Mouse (Mus musculus) kidney, embryonic 14.5 days (tissue): ENCODE measurements around the gene Zfp1. TPM values are rescaled to one million over a fixed set of nuclear protein-coding genes. Genes with fewer than 3 reads are reported as not detected.

Experiments used
- ATAC-seq: fragments of 200-750 bp; cut with Nextera tagmentation; 2 replicates; pipeline ENCODE4 v1.8.0; 2017; ENCODE audit warnings: moderate number of reproducible peaks, mild to moderate bottlenecking, moderate TSS enrichment, moderate library complexity; ENCODE audit not compliant: low FRiP score, low TSS enrichment
- H3K27ac ChIP-seq: fragments of 300-500 bp; sonication (generic); 2 replicates; pipeline ENCODE4 v1.5.1; 2014; ENCODE audit warnings: low read depth, mild to moderate bottlenecking, low read length, moderate library complexity, mixed read lengths
- H3K27me3 ChIP-seq: fragments of 300-500 bp; sonication (generic); 2 replicates; pipeline ENCODE4 v1.6.1; 2014; ENCODE audit warnings: mild to moderate bottlenecking, low read length; ENCODE audit not compliant: control insufficient read depth, insufficient read depth
- H3K36me3 ChIP-seq: fragments of 300-500 bp; sonication (generic); 2 replicates; pipeline ENCODE4 v1.6.1; 2014; ENCODE audit warnings: low read length, mixed read lengths; ENCODE audit not compliant: control insufficient read depth, insufficient read depth
- H3K4me1 ChIP-seq: fragments of 300-500 bp; sonication (generic); 2 replicates; pipeline ENCODE4 v1.6.1; 2014; ENCODE audit warnings: low read length, mixed read lengths; ENCODE audit not compliant: control insufficient read depth, insufficient read depth
- H3K4me2 ChIP-seq: fragments of 300-500 bp; sonication (generic); replicated peaks from 2 replicates; pipeline ENCODE4 v1.6.1; 2014; ENCODE audit warnings: low read depth, mild to moderate bottlenecking, low read length
- H3K4me3 ChIP-seq: fragments of 300-500 bp; sonication (generic); 2 replicates; pipeline ENCODE4 v1.5.1; 2014; ENCODE audit warnings: mild to moderate bottlenecking, low read length
- H3K9ac ChIP-seq: fragments of 300-500 bp; sonication (generic); 2 replicates; pipeline ENCODE4 v1.6.1; 2014; ENCODE audit warnings: low read depth, mild to moderate bottlenecking, low read length, moderate library complexity
- H3K9me3 ChIP-seq: fragments of 300-500 bp; sonication (generic); 2 replicates; pipeline ENCODE4 v1.6.1; 2016; ENCODE audit warnings: low read length; ENCODE audit not compliant: control insufficient read depth
- WGBS: fragments of 180-500 bp; shearing (Covaris S2); extraction: QIAGEN DNeasy Blood & Tissue Kit; methylation state at CpG from one replicate; pipeline ENCODE4 v1.1.7; 2014; 5-methylcytosine and 5-hydroxymethylcytosine counted together
- polyA plus RNA-seq: library from polyadenylated mRNA; unstranded; fragments of >200 nt; fragmentation: Nextera tagmentation; extraction: Ambion mirVana; gene quantifications from 2 replicates; pipeline ENCODE4 v1.2.1, GENCODE M21; 2014

Zfp1 gene
- polyA plus RNA-seq, 1 experiment from 2014 or later, result 24.8 TPM

DNA sequence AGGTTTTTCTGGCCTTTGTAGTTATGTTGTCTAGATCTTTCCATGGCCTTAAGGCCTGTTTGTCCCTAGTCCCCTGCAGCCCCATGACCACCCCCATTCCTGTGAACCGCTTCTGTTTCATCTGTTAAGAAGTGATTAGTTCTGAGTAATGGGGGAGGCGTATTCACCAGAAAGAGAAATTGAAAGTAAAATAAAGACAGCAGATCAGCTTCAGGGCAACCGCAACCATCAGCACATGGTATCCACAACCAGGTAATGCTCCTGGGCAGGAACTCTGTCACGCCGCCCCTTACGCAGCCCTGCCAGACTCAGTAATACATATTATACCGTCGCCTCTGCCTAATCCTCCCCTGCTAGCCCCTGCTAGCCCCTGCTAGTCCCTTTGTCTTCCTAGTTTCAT lies 2.5 kb downstream of the Zfp1 start:
- no peak for ATAC-seq
- Histone ChIP-seq H3K4me2 (no peak overlapping the region), H3K4me1 (0 out of 2 replicates have a peak, but pooled peaks cover 5% of the 10 kb centered on the region), H3K36me3 (no peaks in the 10 kb centered on the region), H3K9ac (no peak overlapping the region), H3K27me3 (no peaks in the 10 kb centered on the region), H3K27ac (no peak overlapping the region), H3K9me3 (no peaks in the 10 kb centered on the region), H3K4me3 (no peak overlapping the region)
- 96% methylated on average over 8 of the region's 8 CpGs for WGBS

DNA sequence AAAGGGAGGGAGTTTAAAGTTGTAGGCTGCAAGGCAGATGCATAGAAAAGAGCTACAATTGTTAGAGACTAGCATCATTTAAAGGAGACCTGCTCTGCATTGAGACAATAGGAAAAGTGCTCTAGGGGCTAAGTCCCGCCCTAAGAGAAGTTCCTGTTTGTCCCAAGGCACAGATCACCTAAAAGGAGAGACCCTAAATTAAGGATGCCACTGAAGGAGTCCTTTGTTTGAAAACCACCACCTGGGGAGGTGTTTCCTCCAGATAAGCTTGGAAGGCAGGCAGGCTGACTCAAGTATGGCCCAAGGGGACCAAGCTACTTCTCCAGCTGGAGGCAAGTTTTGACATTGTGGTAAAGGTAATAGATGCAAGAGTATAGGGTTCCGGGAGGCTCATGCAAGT lies 5.6 kb downstream of the Zfp1 start:
- Histone ChIP-seq H3K9me3 (no peaks in the 10 kb centered on the region), H3K36me3 (no peaks in the 10 kb centered on the region), H3K4me1 (no peaks in the 10 kb centered on the region), H3K4me2 (no peak overlapping the region), H3K27ac (no peak overlapping the region), H3K27me3 (no peaks in the 10 kb centered on the region), H3K9ac (no peak overlapping the region), H3K4me3 (no peak overlapping the region)
- no peak for ATAC-seq
- 73% methylated on average over 2 of the region's 2 CpGs for WGBS

DNA sequence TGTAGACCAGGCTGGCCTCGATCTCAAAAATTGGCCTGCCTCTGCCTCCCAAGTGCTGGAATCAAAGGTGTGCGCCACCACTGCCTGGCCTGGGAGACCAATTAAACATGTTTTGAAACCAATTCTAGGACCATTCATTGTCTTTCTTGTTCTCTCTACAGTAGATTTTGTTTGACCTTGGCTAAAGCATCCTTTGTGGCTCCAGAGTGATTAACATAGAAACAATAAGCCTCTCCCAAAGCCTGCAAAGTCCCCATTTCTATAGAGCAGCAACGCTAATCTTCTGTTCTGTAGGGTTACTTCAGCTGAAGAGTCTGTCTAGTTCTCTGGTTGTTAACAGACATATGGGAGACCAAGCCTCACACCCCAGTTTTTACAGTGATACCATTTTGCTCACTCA lies 7.5 kb downstream of the Zfp1 start:
- H3K27me3 ChIP-seq, result no peaks in the 10 kb centered on the region

DNA sequence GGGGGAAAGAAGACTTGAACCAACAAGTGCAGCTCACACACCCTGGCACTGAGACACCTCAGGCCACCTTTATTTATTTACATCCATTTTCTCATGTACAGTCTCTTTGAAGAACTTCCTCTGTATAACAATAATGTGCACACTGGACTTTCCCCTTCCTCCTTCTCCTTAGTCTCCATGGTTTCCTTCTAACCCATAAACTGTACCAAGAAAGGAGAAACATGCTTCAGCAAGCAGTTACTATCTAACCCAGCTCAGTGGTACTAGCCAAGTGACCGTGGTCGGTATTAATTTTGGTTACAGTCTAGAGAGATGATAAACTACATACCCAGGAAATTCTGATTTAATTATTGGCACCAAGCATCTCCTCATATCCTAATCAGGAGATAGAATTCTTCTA lies 10.3 kb downstream of the Zfp1 start:
- Histone ChIP-seq H3K4me1 (no peaks in the 10 kb centered on the region), H3K9ac (no peak overlapping the region), H3K9me3 (no peaks in the 10 kb centered on the region), H3K27ac (no peak overlapping the region), H3K27me3 (no peaks in the 10 kb centered on the region), H3K4me2 (no peak overlapping the region), H3K36me3 (no peaks in the 10 kb centered on the region), H3K4me3 (no peak overlapping the region)
- WGBS, result 92% methylated on average over 2 of the region's 2 CpGs
- no peak for ATAC-seq

More for the DNA sequence above, 7.5 kb downstream of the Zfp1 start:
- Histone ChIP-seq H3K9me3 (no peaks in the 10 kb centered on the region), H3K27ac (no peak overlapping the region), H3K4me3 (no peak overlapping the region), H3K9ac (no peak overlapping the region), H3K4me2 (no peak overlapping the region), H3K36me3 (no peaks in the 10 kb centered on the region), H3K4me1 (no peaks in the 10 kb centered on the region)
- no peak for ATAC-seq
- WGBS, result 95% methylated on average over 3 of the region's 3 CpGs

DNA sequence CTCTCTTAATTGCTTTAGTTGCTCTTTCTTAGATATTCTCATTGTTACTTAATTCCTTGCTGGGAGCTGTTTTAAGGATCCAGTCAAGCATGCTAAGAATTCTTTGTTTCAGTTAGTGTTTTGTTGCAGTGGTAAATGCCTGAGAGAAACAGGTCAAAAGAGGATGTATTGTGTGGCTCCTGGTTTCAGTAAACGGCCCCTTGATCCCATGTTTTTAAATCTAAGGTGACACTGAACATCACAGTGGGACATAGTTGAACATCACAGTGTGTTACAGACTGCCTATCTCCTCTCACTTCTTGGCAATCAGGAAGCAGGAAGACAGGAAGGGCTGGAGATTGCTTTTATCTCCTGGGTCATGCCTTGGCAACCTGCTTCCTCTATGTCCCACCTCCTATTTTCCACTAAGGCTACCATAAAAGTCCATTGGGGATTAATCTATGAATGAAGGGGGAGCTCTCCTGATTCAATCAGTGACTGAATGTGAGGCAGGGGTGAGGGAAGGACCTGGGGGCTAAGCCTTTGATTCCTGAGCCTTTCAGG lies 14.2 kb downstream of the Zfp1 start:
- ATAC-seq, result no peak
- Histone ChIP-seq H3K4me1 (no peaks in the 10 kb centered on the region), H3K27me3 (no peaks in the 10 kb centered on the region), H3K9ac (no peak overlapping the region), H3K27ac (no peak overlapping the region), H3K9me3 (no peaks in the 10 kb centered on the region), H3K4me3 (no peak overlapping the region), H3K36me3 (peaks cover 12% of the 10 kb centered on the region; the same call in 1 of the 2 replicates), H3K4me2 (no peak overlapping the region)
- 61% methylated on average over 1 of the region's 1 CpGs for WGBS

DNA sequence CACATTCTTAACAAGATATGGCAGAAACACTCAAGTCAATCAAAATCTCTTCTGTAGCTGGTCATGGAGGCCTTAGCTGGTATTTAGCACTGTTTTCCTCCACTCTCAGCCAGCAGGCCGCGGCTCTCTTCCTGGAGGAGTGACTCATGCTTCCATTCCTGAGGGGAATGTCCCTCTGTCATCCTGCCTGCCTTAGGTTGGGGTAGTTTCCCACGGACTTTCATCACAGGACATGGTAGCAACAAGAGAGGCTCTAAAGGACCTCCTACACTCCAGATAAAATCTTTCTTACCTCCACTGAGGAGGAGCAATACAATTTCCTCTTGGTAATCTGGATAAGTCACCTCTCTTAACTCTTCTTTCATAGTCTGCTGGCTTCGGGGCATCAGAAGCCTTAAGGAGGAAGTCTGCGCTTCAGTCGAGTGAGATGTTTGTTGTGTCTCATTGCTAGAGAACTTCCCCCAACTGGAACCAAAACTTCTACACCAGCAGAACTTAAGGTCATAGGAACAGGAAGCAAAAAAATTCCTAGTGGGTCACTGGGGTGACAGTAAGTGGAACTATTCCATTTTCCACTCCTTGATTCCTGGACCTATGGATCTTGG lies 15.7 kb downstream of the Zfp1 start:
- Histone ChIP-seq H3K27ac (no peak overlapping the region), H3K36me3 (peaks cover 12% of the 10 kb centered on the region; the same call in 1 of the 2 replicates), H3K27me3 (no peaks in the 10 kb centered on the region), H3K4me3 (no peak overlapping the region), H3K4me2 (no peak overlapping the region), H3K9ac (no peak overlapping the region), H3K4me1 (no peaks in the 10 kb centered on the region), H3K9me3 (no peaks in the 10 kb centered on the region)
- WGBS, result 64% methylated on average over 6 of the region's 6 CpGs
- ATAC-seq, result no peak

DNA sequence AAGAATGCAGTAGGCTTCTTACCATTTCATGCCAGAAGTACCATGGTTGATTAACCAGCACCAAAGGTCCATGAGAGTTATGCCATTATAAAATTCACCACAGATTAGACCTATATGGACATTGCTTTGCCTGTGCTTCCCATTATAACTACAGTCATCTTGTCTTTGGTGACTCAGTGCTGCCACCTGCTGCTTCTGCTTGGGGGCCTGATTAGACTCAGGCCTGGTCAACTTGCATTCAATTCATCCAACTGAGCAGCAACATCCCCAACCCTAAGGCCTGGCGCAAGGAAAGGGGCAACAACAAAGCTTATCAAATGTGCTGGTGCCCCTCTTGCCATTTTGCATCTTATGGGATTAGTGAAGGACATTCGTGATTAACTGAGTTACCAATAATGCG lies 19.3 kb downstream of the Zfp1 start:
- no peaks in the 10 kb centered on the region for H3K27me3 ChIP-seq
- no peaks in the 10 kb centered on the region for H3K9me3 ChIP-seq
- no peak overlapping the region for H3K9ac ChIP-seq
- no peak; the same call in 1 of the 2 replicates for ATAC-seq
- H3K4me3 ChIP-seq, result no peak overlapping the region
- H3K4me2 ChIP-seq, result no peak overlapping the region
- WGBS, result 96% methylated on average over 3 of the region's 3 CpGs
- H3K4me1 ChIP-seq, result no peaks in the 10 kb centered on the region
- no peak overlapping the region for H3K27ac ChIP-seq
- H3K36me3 ChIP-seq, result peaks cover 12% of the 10 kb centered on the region; the same call in 1 of the 2 replicates

DNA sequence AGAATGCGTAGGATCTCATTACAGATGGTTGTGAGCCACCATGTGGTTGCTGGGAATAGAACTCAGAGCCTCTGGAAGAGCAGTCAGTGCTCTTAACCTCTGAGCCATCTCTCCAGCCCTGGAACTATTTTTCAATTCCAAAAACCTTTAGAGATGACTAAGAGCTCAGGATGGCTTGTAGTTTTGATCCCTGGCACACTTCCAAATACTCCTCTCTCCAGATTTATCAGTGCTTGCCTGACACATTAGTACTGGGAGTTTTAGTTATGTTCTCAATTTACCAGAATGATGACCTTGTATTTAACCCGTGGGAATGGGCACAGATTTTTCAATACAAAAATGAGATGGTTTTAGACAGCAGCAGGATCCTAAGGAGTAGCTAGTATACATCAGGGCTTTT lies 23.6 kb downstream of the Zfp1 start:
- Histone ChIP-seq H3K4me1 (no peaks in the 10 kb centered on the region), H3K36me3 (peaks cover 30% of the 10 kb centered on the region), H3K27me3 (no peaks in the 10 kb centered on the region), H3K27ac (no peak overlapping the region), H3K4me2 (no peak overlapping the region), H3K4me3 (no peak overlapping the region), H3K9ac (no peak overlapping the region), H3K9me3 (no peaks in the 10 kb centered on the region)
- WGBS, result 83% methylated on average over 2 of the region's 2 CpGs
- ATAC-seq, result no peak

DNA sequence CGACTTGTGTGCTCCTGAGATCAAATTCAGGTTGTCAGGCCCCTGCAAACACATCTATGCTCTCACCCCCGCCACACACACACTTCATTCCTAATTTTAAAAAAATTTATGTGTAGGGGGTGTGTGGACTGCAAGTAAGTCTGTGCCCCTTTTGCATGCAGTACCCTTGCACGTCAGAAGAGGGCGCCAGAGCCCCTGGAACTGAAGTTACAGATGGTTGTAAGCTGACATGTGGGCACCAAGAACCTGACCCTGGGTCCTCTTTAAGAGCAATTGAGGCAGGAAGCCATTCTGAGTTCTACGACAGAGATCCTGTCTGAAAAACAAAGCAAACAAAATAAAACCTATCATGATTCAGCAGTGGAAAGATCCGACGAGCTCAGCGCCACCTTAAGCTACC lies 33.0 kb downstream of the Zfp1 start:
- H3K4me2 ChIP-seq, result no peak overlapping the region
- H3K9me3 ChIP-seq, result peaks cover 3% of the 10 kb centered on the region; the same call in 1 of the 2 replicates
- 0 out of 2 replicates have a peak, but pooled peaks cover 3% of the 10 kb centered on the region for H3K36me3 ChIP-seq
- no peak for ATAC-seq
- H3K9ac ChIP-seq, result no peak overlapping the region
- no peaks in the 10 kb centered on the region for H3K4me1 ChIP-seq
- 76% methylated on average over 8 of the region's 8 CpGs for WGBS
- H3K27me3 ChIP-seq, result no peaks in the 10 kb centered on the region
- no peak overlapping the region for H3K4me3 ChIP-seq
- H3K27ac ChIP-seq, result no peak overlapping the region
